Mouse (Mus musculus) heart, postnatal 14 days (tissue): ENCODE results near the gene Mrgprh. TPM values are rescaled to one million over a fixed set of nuclear protein-coding genes. Genes with fewer than 3 reads are reported as not detected.

Source experiments
- DNase-seq, 2 experiments: peaks; one replicate each; pipeline ENCODE4 v3.0.0; 2021 to 2022
- intact Hi-C: fragments of 180-260 bp; cut with DNase I; formaldehyde crosslinking; loops from one replicate; pipeline ENCODE4 v1.15.1; 2025
- microRNA-seq, 2 experiments: library from miRNA; unstranded; fragments of <30 nt; microRNA quantifications; one replicate each; pipeline ENCODE4 v1.2.0; 2021 to 2022
- total RNA-seq, 2 experiments: library from RNA; stranded (reverse); gene quantifications; 2 replicates each; pipeline ENCODE4 v1.2.3; 2021

Mrgprh gene
- total RNA-seq, 2 experiments from 2014 or later, result 3.6 to 4.1 TPM

DNA sequence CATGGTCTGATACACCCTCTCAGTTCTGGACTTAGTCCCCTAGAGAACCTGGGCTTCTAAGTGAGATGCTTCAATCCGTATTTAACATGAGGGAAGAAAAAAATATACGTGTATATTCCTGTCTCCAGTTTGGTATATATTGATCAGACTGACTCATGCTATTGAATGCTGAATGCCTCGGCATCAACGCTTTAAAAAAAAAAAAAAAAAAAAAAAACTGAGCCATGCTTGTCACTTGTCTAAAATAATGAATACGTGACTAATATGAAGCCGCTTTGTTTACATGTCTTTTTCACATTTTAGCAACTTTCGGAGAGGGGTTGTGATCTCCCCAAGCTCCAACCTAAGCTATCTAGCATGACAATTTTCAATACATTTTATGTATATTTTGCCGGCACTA is 34.6 kb downstream of the Mrgprh start:
- intact Hi-C loops, result no loop called here
- DNase-seq, result no peak

DNA sequence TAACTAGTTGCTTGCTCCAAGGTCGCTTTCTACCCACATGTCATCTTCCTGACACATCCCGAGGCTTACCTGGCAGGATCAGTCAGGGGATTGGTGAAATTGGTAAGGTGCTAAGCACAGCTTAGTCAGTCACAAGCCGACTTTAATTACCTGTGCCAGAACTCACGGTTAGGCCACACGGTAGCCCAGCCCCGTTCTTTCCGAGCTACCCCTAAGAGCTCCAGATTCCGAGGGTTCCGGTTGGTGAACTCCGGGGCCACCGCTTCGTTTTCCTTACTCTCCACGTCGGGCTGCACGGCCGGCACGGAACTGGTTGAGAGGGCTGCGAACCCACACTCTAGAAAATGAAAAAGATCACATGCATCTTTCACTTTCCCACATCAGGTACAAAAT is 39.6 kb downstream of the Mrgprh start, which contains the start of gene Tcp1:
Tcp1 (plus strand) TSS at position 214 of the 393 bp plus-strand sequence.
- DNase-seq, result peak in 1 of 2 experiments; percentile 7
- intact Hi-C loops, result no loop called here

DNA sequence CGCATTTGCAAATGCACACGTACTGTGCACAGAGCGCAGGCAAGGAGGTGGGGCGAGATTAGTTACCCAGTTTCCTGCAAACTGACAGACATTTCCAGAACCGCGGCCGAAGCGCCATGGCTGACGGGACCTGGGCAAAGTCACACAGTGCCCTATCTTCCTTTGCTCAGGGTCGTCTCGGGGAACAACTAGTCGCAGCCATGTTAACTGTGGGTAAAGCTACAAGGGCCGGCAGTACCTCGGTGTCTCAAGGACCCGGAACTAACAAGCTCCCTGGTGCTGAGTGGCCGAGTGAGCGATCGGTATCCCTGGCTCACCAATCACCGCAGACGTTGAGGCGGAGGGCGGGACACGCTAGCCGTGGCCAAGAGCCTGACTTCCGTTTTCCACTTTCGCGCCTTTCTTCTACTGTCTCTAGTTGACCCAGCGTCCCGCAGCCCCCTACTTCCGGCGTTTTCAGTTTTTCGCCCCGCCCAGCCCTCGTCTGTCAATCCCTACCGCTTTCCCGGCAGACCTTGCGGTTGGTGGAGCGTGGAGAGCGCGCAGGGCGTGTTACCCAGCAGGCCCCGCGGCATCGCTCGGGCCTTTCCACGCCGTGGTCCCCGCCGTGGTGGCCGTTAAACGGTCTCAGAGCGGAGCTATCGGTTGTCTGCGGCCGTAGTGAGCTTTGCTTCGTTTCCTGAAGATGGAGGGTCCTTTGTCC is 40.2 kb downstream of the Mrgprh start, which contains the start of gene Mrpl18:
Mrpl18 (minus strand) TSS at position 465 of the 703 bp plus-strand sequence.
- intact Hi-C loops, result loop anchor here (2.0 kb wide), 1 partner anchor 77 kb away; no protein-coding TSS in a partner anchor
- peak; percentile 97 to 98 for DNase-seq

DNA sequence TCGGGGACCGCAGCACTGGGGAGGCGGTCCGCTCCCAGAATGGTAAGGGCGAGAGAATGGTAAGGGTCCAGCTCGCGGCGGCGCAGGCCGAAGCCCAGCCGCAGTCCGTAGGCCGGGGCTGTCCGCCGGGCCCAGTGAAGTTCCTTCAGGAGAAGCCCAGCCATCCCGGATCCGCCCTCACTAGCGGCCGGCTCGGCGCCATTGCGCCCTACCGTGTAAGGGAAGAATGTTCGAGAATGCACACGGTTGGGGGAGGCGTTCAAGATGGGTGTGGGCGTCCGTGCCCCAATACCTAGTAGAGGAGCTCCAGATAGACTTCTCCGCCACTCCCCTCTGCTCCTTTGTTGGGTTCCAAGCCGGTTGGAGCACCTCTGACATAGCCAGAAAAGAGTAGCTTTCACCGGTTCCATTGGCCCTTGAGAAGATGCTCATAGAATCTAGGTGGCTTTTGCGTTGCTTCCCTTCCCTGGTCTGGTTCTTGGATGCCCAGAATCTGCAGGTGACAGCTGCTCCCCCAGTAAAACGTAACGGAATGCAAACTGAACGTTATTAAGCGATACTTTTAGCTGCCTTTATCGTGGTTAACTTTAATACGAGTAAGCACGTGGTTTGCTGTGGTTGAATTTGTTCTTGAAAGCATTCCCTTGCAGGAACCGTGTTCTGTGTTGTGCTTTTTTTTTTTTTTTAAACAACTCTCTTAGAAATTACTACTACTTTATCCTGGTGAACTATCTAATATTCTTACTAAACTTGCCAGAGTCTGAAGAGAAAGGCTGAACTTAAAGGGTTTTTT is 41.0 kb downstream of the Mrgprh start:
- intact Hi-C loops, result loop anchor here (2.0 kb wide), 1 partner anchor 76 kb away; no protein-coding TSS in a partner anchor
- DNase-seq, result no peak

DNA sequence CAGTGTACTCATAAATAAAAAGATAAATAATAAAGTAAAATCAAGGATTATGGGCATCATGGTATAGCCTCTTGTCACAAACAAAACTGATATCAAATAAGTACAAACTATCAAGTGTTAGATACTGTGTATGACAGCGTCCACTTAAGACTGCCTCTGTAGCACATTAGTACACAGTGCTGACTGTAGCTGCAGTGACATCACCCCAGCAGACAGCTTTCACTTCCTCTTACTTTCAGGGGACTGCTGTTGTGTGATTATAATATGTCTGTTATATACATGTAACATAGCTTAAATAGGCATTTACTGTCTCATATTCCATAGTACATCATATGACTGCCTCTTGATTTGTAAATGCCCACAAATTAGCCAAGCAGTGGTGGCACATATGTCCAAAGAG is 45.2 kb downstream of the Mrgprh start:
- intact Hi-C loops, result no loop called here
- no peak for DNase-seq

DNA sequence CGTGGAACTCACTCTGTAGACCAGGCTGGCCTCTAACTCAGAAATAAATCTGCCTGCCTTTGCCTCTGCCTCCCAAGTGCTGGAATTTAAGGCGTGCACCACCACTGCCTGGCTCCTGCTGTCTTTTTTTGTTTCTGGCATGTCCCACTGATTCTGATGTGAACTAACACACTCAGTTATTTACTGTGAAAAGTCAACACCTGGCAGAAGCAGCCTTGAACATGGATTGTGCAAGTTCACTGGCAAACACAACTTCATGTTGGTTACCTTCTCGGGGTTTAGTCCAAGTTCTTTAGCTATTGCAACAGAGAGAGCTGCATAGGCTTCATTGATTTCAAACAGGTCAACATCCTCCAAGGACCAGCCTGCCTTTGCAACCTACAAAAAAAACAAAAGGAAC is 49.2 kb downstream of the Mrgprh start:
- no peak for DNase-seq
- intact Hi-C loops, result no loop called here

DNA sequence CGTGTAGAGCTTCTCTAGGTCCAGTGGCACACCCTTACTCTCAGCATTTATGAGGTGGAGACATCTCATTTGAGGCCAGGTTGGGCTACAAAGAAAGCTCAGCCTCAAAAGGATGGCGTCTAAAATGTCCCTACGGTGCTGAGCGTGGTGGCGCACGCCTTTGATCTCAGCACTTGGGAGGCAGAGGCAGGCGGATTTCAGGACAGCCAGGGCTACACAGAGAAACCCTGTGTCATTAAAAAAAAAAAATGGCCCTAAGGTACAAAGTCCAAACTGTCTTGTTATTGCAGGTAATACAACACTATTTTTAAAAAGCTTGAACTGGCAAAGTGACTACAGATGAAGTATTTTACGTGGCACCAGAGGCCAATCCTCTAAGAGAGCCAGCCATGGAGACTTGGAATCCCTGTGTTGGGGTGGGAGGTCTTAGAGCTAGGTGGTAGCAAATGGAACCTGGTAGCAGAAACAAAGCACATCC is 49.9 kb downstream of the Mrgprh start:
- intact Hi-C loops, result no loop called here
- DNase-seq, result no peak

Small RNA genes within 50 kb of the gene (microRNA-seq; reads per million reads assigned to microRNA genes)
- gene Gm24085, result 0 reads per million in 2 experiments

Other genes with a start within 250 kb of the Mrgprh start
- gene Slc22a1, start 200.2 kb upstream of the Mrgprh start, total RNA-seq, result 1 to 10 TPM; 6.5 to 9.0 TPM
- gene Igf2r, start 106.4 kb upstream of the Mrgprh start, total RNA-seq, result 100 to 1,000 TPM; 131 to 132 TPM
- gene Mas1, start 7.9 kb upstream of the Mrgprh start, total RNA-seq, result 1 to 10 TPM in 1 of 2 experiments, under 1 TPM in 1; 0.48 to 1.1 TPM
- 1 to 10 TPM; 1.1 to 1.2 TPM for gene Pnldc1, start 34.2 kb downstream of the Mrgprh start, total RNA-seq
- gene Tcp1, start 39.7 kb downstream of the Mrgprh start, total RNA-seq, result 100 to 1,000 TPM; 171 to 198 TPM
- 100 to 1,000 TPM; 145 to 161 TPM for gene Mrpl18, start 40.3 kb downstream of the Mrgprh start, total RNA-seq
- under 1 TPM; 0.29 to 0.31 TPM for gene Acat3, start 64.6 kb downstream of the Mrgprh start, total RNA-seq
- 1 to 10 TPM; 8.2 to 9.6 TPM for gene Acat2, start 84.7 kb downstream of the Mrgprh start, total RNA-seq
- gene Wtap, start 118.1 kb downstream of the Mrgprh start, total RNA-seq, result 10 to 100 TPM; 38.8 to 41.1 TPM
- gene Sod2, start 130.8 kb downstream of the Mrgprh start, total RNA-seq, result 100 to 1,000 TPM; 905 to 941 TPM
- gene Gpr31b, start 176.3 kb downstream of the Mrgprh start, total RNA-seq, result under 1 TPM; 0.31 to 0.44 TPM
- gene Tcp10b, start 185.1 kb downstream of the Mrgprh start, total RNA-seq, result not detected